13 mouse cellular contexts compared by ENCODE assay signal in the genomic region with DNA sequence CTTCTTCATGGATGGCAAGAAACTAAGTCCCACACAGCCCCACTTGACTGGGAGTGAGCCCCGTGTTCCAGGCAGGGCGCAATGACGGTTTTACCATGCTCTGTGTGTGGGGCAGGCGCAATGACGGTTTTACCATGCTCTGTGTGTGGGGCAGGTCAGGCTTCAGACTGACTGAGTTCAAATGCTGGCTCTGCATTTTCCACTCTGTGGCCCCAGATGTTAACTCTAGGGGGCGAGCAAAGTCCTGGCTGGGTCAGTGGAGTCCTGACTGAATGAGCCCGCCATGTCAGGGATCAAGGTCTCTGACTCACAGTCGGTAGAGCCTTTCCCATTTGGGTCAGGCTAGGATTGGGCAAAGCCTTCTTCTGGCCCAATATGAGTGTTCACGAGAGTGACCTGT. TPM values are rescaled to one million over a fixed set of nuclear protein-coding genes. Genes with fewer than 3 reads are reported as not detected.
DNase-seq lines count a peak whose midpoint lies in the region; ATAC-seq and TF ChIP-seq lines count a peak whose summit lies in the region.
"Had no signal": no experiment of that assay in that cellular context is flagged by ENCODE, and none has a peak within 500 bp of the region (broad histone marks: within the 10 kb centered on the region; RNA-seq: fewer than 3 reads in every experiment).

No protein-coding gene starts in this region.

- ATAC-seq in megakaryocyte progenitor cell, adult 5-6 weeks (replicated peaks; ENCODE audit: poor library complexity) = peak; percentile 39
- no peak for ATAC-seq in hindbrain, embryonic 13.5 days (ENCODE audit: low FRiP score)

- H3K27me3 ChIP-seq in hindbrain, embryonic 13.5 days = no peaks in the 10 kb centered on the region

- no peaks in the 10 kb centered on the region for H3K36me3 ChIP-seq in hindbrain, embryonic 13.5 days

- TF ChIP-seq CTCF in lung, adult 2 months (IDR thresholded peaks at IDR 0.05; ENCODE audit: insufficient read depth, low read length) = peak; percentile 11; the same call in 1 of the 2 replicates

- no peak overlapping the region for H3K4me3 ChIP-seq in lung, adult 2 months (replicated peaks; ENCODE audit: extremely low read depth, low read depth, low read length)
- no peak overlapping the region for H3K4me3 ChIP-seq in hindbrain, embryonic 13.5 days
- H3K4me3 ChIP-seq: erythroblast, embryonic 14.5 days had no signal

- H3K9me3 ChIP-seq in hindbrain, embryonic 13.5 days = no peaks in the 10 kb centered on the region

- no peak overlapping the region for H3K27ac ChIP-seq in hindbrain, embryonic 13.5 days

- H3K4me2 ChIP-seq in hindbrain, embryonic 13.5 days = no peak overlapping the region

- TF ChIP-seq POLR2A in lung, adult 2 months (IDR thresholded peaks at IDR 0.05; ENCODE audit: borderline replicate concordance, extremely low read depth, low read depth, low read length) = no peak

- WGBS in lung, adult 2 months = 71% methylated on average over 9 of the region's 9 CpGs
- WGBS in hindbrain, embryonic 13.5 days = 77% methylated on average over 9 of the region's 9 CpGs

- peaks cover 12% of the 10 kb centered on the region for H3K4me1 ChIP-seq in lung, adult 2 months (ENCODE audit: control insufficient read depth, insufficient read depth, low read length)
- H3K4me1 ChIP-seq in hindbrain, embryonic 13.5 days (replicated peaks) = 0 out of 2 replicates have a peak, but pooled peaks cover 4% of the 10 kb centered on the region

- H3K9ac ChIP-seq in hindbrain, embryonic 13.5 days = no peak overlapping the region

- DNase-seq in heart, adult 11 months = peak; percentile 94
- DNase-seq in heart, postnatal 4 days = no peak
- no peak for DNase-seq in lung, adult 2 months
- DNase-seq in lung, postnatal 14 days = no peak
- DNase-seq in ES-CJ7 (ENCODE audit: low read depth, low spot score) = peak; percentile 36
- DNase-seq in urinary bladder, postnatal 10 days (ENCODE audit: low spot score) = no peak
- DNase-seq: cerebellum, adult 9-10 months; kidney, adult 18-20 months; left cerebral cortex, postnatal 4 days; midbrain, embryonic 14.5 days had no signal

RNA-seq across cellular contexts. Expression of a gene that starts 37.2 kb away (rescaled TPM):
- total RNA-seq in heart, postnatal 4 days (2021) = 100 to 1,000 TPM; 107 to 115 TPM
- 33.9 and 40.9 TPM in 2 replicates for polyA plus RNA-seq in lung, adult 2 months (2012; rRNA removed)
- total RNA-seq in megakaryocyte progenitor cell, adult 5-6 weeks (2015) = 48.8 and 48.9 TPM in 2 replicates
- 110 and 111 TPM in 2 replicates for total RNA-seq in megakaryocyte progenitor cell, adult 5-6 weeks (2017)
- polyA plus RNA-seq in hindbrain, embryonic 13.5 days (2015; fragmentation: Nextera tagmentation; extraction: Ambion mirVana) = 12.4 and 13.5 TPM in 2 replicates

RNA-seq across cellular contexts. Expression of a gene that starts 38.0 kb away (rescaled TPM):
- 10 to 100 TPM; 65.0 to 65.2 TPM for total RNA-seq in heart, postnatal 4 days (2021)
- 33.6 and 47.2 TPM in 2 replicates for polyA plus RNA-seq in lung, adult 2 months (2012; rRNA removed)
- total RNA-seq in megakaryocyte progenitor cell, adult 5-6 weeks (2015) = 2.3 and 4.1 TPM in 2 replicates
- 0.33 and 0.84 TPM in 2 replicates for total RNA-seq in megakaryocyte progenitor cell, adult 5-6 weeks (2017)
- polyA plus RNA-seq in hindbrain, embryonic 13.5 days (2015; fragmentation: Nextera tagmentation; extraction: Ambion mirVana) = 151 and 157 TPM in 2 replicates

Comparison
In these comparisons a context has a peak if more than half of its experiments do, and no peak if none do; other contexts are left out.
1. DNase-seq: peak in heart, adult 11 months (single experiment) and ES-CJ7 (single experiment); none in heart, postnatal 4 days (single experiment), lung, adult 2 months (single experiment), lung, postnatal 14 days (single experiment) and urinary bladder, postnatal 10 days (single experiment).
2. RNA of a gene that starts 38.0 kb away (total RNA-seq): 65.0 to 65.2 TPM in heart, postnatal 4 days; 0.33 to 4.1 TPM in megakaryocyte progenitor cell, adult 5-6 weeks; every median in the first group is over 10 times any median in the second.